Mouse (Mus musculus): ENCODE measurements around the gene Lars2.
A peak's percentile ranks its signal among the peaks of the same experiment; 100 is the strongest.

DNA sequence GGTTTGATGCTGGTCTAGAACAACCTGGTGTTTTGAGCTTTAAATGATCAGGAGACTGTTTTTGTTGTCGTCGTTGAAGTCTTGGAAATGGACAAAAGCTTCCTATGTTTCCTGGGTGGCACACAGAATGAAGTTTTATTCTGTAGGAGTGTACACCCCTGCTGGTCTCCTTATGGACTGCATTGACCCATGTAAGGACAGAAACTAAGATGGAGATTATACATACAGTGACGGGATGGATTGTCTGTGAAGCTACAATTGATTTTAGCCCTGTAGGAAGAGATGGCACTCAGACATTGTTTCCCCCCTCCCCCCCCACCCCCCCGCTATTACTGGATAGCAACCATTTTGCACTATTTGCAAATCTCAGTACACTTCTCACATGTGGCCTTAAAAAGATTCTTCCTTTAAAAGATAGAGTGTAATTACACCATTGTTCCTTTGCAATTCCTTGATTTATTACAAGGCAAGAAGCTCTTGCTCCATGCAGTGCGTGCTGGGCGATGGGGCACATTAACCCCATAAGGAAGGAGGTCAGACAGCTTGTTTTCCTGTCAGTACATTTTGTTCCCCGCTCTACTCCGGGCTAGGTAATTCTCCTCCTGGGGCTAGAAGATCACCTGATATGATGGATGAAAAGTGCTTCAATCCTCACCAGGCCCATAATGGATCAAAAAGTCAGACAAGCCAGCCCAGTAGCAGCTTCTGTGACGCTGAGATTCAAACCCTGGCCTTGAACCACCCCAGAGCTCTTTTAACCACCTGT lies 602 bp upstream of the Lars2 start:
- TF ChIP-seq CTCF (IDR thresholded peaks at IDR 0.05; ENCODE audit: borderline replicate concordance, extremely low read depth, insufficient read depth, insufficient read length) (peak; percentile 5; the same call in 1 of the 2 replicates), POLR2A (IDR thresholded peaks at IDR 0.05; ENCODE audit: borderline replicate concordance, extremely low read depth, insufficient read depth, insufficient read length, poor library complexity, severe bottlenecking) (no peak)
